Mouse (Mus musculus) heart, embryonic 10.5 days (tissue): ENCODE measurements at regions not wholly inside any gene's neighbourhood (a gene's known extent, or its start where the extent isn't known, plus 50 kb on each side); places are given as distances from the start of the nearest gene placed in this dataset.

Experiments
- DNase-seq: peaks from one replicate; pipeline ENCODE4 v3.0.0-alpha.2; 2017; ENCODE audit warnings: low spot score
- H3K27ac ChIP-seq: fragments of 300-500 bp; sonication (generic); 2 replicates; pipeline ENCODE4 v1.5.1; 2016; ENCODE audit warnings: mild to moderate bottlenecking
- H3K27me3 ChIP-seq: fragments of 300-500 bp; sonication (generic); 2 replicates; pipeline ENCODE4 v1.6.1; 2016; ENCODE audit warnings: mild to moderate bottlenecking; ENCODE audit not compliant: poor library complexity, insufficient read depth, severe bottlenecking
- H3K36me3 ChIP-seq: fragments of 300-500 bp; sonication (generic); 2 replicates; pipeline ENCODE4 v1.6.1; 2016; ENCODE audit warnings: mild to moderate bottlenecking, moderate library complexity
- H3K4me1 ChIP-seq: fragments of 300-500 bp; sonication (generic); 2 replicates; pipeline ENCODE4 v1.6.1; 2016; ENCODE audit warnings: mild to moderate bottlenecking
- H3K4me3 ChIP-seq: fragments of 300-500 bp; sonication (generic); 2 replicates; pipeline ENCODE4 v1.5.1; 2016; ENCODE audit warnings: mild to moderate bottlenecking, moderate library complexity
- H3K9me3 ChIP-seq: fragments of 300-500 bp; sonication (generic); 2 replicates; pipeline ENCODE4 v1.6.1; 2016; ENCODE audit warnings: mild to moderate bottlenecking, moderate library complexity
- WGBS: fragments of 180-500 bp; shearing (Covaris S2); methylation state at CpG from one replicate; pipeline ENCODE4 v1.1.7; 2016; 5-methylcytosine and 5-hydroxymethylcytosine counted together

GRCm38 (mm10) chr13:112213652-112214081 lies 74.6 kb upstream of the Ankrd55 start:
- H3K27me3 ChIP-seq: 0 out of 2 replicates have a peak, but pooled peaks cover 5% of the 10 kb centered on the region
- DNase-seq: no peak
- H3K9me3 ChIP-seq: no peaks in the 10 kb centered on the region

GRCm38 (mm10) chr13:112216084-112216483 lies 72.2 kb upstream of the Ankrd55 start:
- Histone ChIP-seq H3K9me3 (no peaks in the 10 kb centered on the region), H3K36me3 (no peaks in the 10 kb centered on the region), H3K27me3 (0 out of 2 replicates have a peak, but pooled peaks cover 5% of the 10 kb centered on the region), H3K4me3 (no peak overlapping the region), H3K27ac (no peak overlapping the region), H3K4me1 (peaks cover 21% of the 10 kb centered on the region; the same call in 1 of the 2 replicates)
- WGBS: 97% methylated on average over 14 of the region's 14 CpGs
- no peak for DNase-seq

More at GRCm38 (mm10) chr13:112213652-112214081, 74.6 kb upstream of the Ankrd55 start:
- 79% methylated on average over 17 of the region's 17 CpGs for WGBS
- H3K27ac ChIP-seq: no peak overlapping the region
- H3K4me1 ChIP-seq: peaks cover 16% of the 10 kb centered on the region; the same call in 1 of the 2 replicates
- H3K36me3 ChIP-seq: no peaks in the 10 kb centered on the region
- no peak overlapping the region for H3K4me3 ChIP-seq

- H3K27ac ChIP-seq: no peak overlapping the region
- H3K27me3 ChIP-seq: no peaks in the 10 kb centered on the region
- no peak for DNase-seq
- WGBS: 71% methylated on average over 5 of the region's 5 CpGs
- peaks cover 23% of the 10 kb centered on the region; the same call in 1 of the 2 replicates for H3K4me1 ChIP-seq
- no peak overlapping the region for H3K4me3 ChIP-seq
- no peaks in the 10 kb centered on the region for H3K36me3 ChIP-seq
- no peaks in the 10 kb centered on the region for H3K9me3 ChIP-seq
These were observed 69.9 kb upstream of the Ankrd55 start for GRCm38 (mm10) chr13:112218389-112218788.

- 79% methylated on average over 8 of the region's 8 CpGs for whole genome bisulfite sequencing
- Histone ChIP-seq H3K36me3 (no peaks in the 10 kb centered on the region), H3K27ac (no peak overlapping the region), H3K27me3 (no peaks in the 10 kb centered on the region), H3K9me3 (no peaks in the 10 kb centered on the region), H3K4me3 (no peak overlapping the region), H3K4me1 (peaks cover 14% of the 10 kb centered on the region; the same call in 1 of the 2 replicates)
- DNase-seq: no peak
These were observed 68.1 kb upstream of the Ankrd55 start for GRCm38 (mm10) chr13:112220184-112220583.

- Histone ChIP-seq H3K27ac (no peak overlapping the region), H3K36me3 (no peaks in the 10 kb centered on the region), H3K9me3 (no peaks in the 10 kb centered on the region), H3K4me3 (no peak overlapping the region), H3K4me1 (peaks cover 22% of the 10 kb centered on the region; the same call in 1 of the 2 replicates), H3K27me3 (no peaks in the 10 kb centered on the region)
- 63% methylated on average over 2 of the region's 2 CpGs for WGBS
- no peak for DNase-seq
These were observed 64.6 kb upstream of the Ankrd55 start for GRCm38 (mm10) chr13:112223616-112224015.

- Histone ChIP-seq H3K4me1 (0 out of 2 replicates have a peak, but pooled peaks cover 8% of the 10 kb centered on the region), H3K9me3 (no peaks in the 10 kb centered on the region), H3K4me3 (no peak overlapping the region), H3K36me3 (no peaks in the 10 kb centered on the region), H3K27me3 (no peaks in the 10 kb centered on the region), H3K27ac (no peak overlapping the region)
- DNase-seq: no peak
- WGBS: 38% methylated on average over 13 of the region's 13 CpGs
These were observed 60.5 kb upstream of the Ankrd55 start for GRCm38 (mm10) chr13:112227766-112228165.

GRCm38 (mm10) chr13:112228846-112229245 lies 59.4 kb upstream of the Ankrd55 start:
- Histone ChIP-seq H3K4me3 (no peak overlapping the region), H3K27me3 (no peaks in the 10 kb centered on the region), H3K27ac (no peak overlapping the region), H3K4me1 (0 out of 2 replicates have a peak, but pooled peaks cover 8% of the 10 kb centered on the region), H3K36me3 (no peaks in the 10 kb centered on the region), H3K9me3 (no peaks in the 10 kb centered on the region)
- 75% methylated on average over 4 of the region's 4 CpGs for WGBS
- DNase-seq: no peak

GRCm38 (mm10) chr13:112230176-112230575 lies 58.1 kb upstream of the Ankrd55 start:
- Histone ChIP-seq H3K4me3 (no peak overlapping the region), H3K4me1 (0 out of 2 replicates have a peak, but pooled peaks cover 8% of the 10 kb centered on the region), H3K27ac (no peak overlapping the region), H3K36me3 (no peaks in the 10 kb centered on the region), H3K27me3 (no peaks in the 10 kb centered on the region), H3K9me3 (no peaks in the 10 kb centered on the region)
- 75% methylated on average over 3 of the region's 3 CpGs for whole genome bisulfite sequencing
- DNase-seq: no peak

GRCm38 (mm10) chr13:112234695-112235094 lies 53.6 kb upstream of the Ankrd55 start:
- no peak overlapping the region for H3K4me3 ChIP-seq
- no peak for DNase-seq
- no peaks in the 10 kb centered on the region for H3K36me3 ChIP-seq
- no peak overlapping the region for H3K27ac ChIP-seq
- H3K27me3 ChIP-seq: no peaks in the 10 kb centered on the region; the same call in 1 of the 2 replicates
- no peaks in the 10 kb centered on the region for H3K4me1 ChIP-seq
- WGBS: 77% methylated on average over 6 of the region's 6 CpGs
- no peaks in the 10 kb centered on the region for H3K9me3 ChIP-seq

GRCm38 (mm10) chr13:112236956-112237355 lies 51.3 kb upstream of the Ankrd55 start:
- no peak overlapping the region for H3K27ac ChIP-seq
- 62% methylated on average over 6 of the region's 6 CpGs for WGBS
- no peaks in the 10 kb centered on the region; the same call in 1 of the 2 replicates for H3K27me3 ChIP-seq
- no peaks in the 10 kb centered on the region for H3K9me3 ChIP-seq
- no peaks in the 10 kb centered on the region; the same call in 1 of the 2 replicates for H3K4me1 ChIP-seq
- no peaks in the 10 kb centered on the region for H3K36me3 ChIP-seq
- no peak overlapping the region for H3K4me3 ChIP-seq
- no peak for DNase-seq

GRCm38 (mm10) chr13:112237377-112237776 lies 50.9 kb upstream of the Ankrd55 start:
- Histone ChIP-seq H3K27me3 (no peaks in the 10 kb centered on the region; the same call in 1 of the 2 replicates), H3K4me3 (no peak overlapping the region), H3K27ac (no peak overlapping the region), H3K36me3 (no peaks in the 10 kb centered on the region), H3K9me3 (no peaks in the 10 kb centered on the region), H3K4me1 (no peaks in the 10 kb centered on the region; the same call in 1 of the 2 replicates)
- WGBS: 79% methylated on average over 5 of the region's 5 CpGs
- DNase-seq: no peak

- H3K4me1 ChIP-seq: no peaks in the 10 kb centered on the region; the same call in 1 of the 2 replicates
- H3K27me3 ChIP-seq: no peaks in the 10 kb centered on the region; the same call in 1 of the 2 replicates
- 78% methylated on average over 4 of the region's 4 CpGs for WGBS
- no peaks in the 10 kb centered on the region for H3K36me3 ChIP-seq
- no peak overlapping the region for H3K4me3 ChIP-seq
- no peak for DNase-seq
- H3K27ac ChIP-seq: no peak overlapping the region
- no peaks in the 10 kb centered on the region for H3K9me3 ChIP-seq
These were observed 50.3 kb upstream of the Ankrd55 start for GRCm38 (mm10) chr13:112237917-112238316.
